Mouse (Mus musculus): Measurements from ENCODE around the gene Lsm10. TPM values are rescaled to one million over a fixed set of nuclear protein-coding genes. Genes with fewer than 3 reads are reported as not detected.

Gene Lsm10
- polyA plus RNA-seq, 2 experiments, result 20.3 to 25.9 TPM

DNA sequence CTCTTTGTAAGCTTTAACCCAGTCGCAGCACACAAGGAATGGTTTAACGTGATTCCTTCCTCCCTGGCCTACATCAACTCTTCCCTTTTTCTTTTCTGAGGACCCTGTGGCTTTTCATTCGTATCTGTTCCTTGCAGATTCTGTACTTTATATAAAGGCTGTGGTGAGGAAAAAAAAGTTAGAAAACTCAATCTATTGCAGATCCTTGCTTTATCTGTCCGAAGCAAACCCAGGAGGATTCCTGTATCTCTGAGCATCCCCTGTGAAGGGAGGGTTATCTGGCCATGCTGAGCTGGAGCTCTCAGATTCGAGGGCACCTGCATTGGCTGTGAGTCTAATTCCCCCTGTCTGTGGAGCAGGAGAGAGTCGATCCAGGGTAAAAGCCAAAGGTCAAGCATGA, 27.6 kb upstream of the Lsm10 start:
- H3K4me1 ChIP-seq (replicated peaks; ENCODE audit: control insufficient read depth in 2 of 2, insufficient read depth in 2 of 2, low read length in 1 of 2), result no peaks in the 10 kb centered on the region
- ATAC-seq (ENCODE audit: insufficient read depth) (no peak), DNase-seq (ENCODE audit: low read depth in 3 of 3, low spot score in 3 of 3) (no peak)
- H3K9me3 ChIP-seq (ENCODE audit: control insufficient read depth, low read length), result no peaks in the 10 kb centered on the region
- TF ChIP-seq CTCF (IDR thresholded peaks at IDR 0.05; ENCODE audit: low read depth), result no peak
- TF ChIP-seq EP300 (IDR thresholded peaks at IDR 0.05; ENCODE audit: low read depth), result no peak
- no peak overlapping the region for H3K4me3 ChIP-seq (ENCODE audit: insufficient read depth in 1 of 2, low read depth in 2 of 2, low read length in 2 of 2)
- H3K27ac ChIP-seq, result no peak overlapping the region
- 54% methylated on average over 6 of the region's 6 CpGs for WGBS (ENCODE audit: insufficient replicate concordance)
- H3K9ac ChIP-seq (replicated peaks), result no peak overlapping the region
- no peaks in the 10 kb centered on the region for H3K27me3 ChIP-seq (ENCODE audit: control insufficient read depth, insufficient read depth, low read length)
- H3K36me3 ChIP-seq (replicated peaks; ENCODE audit: control insufficient read depth, insufficient read depth, low read depth), result no peaks in the 10 kb centered on the region
- no peak overlapping the region for H3K4me2 ChIP-seq (ENCODE audit: low read depth)

GRCm38 (mm10) chr4:126077833-126078232, 18.6 kb upstream of the Lsm10 start:
- H3K36me3 ChIP-seq (replicated peaks; ENCODE audit: control insufficient read depth, insufficient read depth, low read depth), result no peaks in the 10 kb centered on the region
- H3K27ac ChIP-seq, result no peak overlapping the region
- H3K27me3 ChIP-seq (ENCODE audit: control insufficient read depth, insufficient read depth, low read length), result no peaks in the 10 kb centered on the region
- TF ChIP-seq EP300 (IDR thresholded peaks at IDR 0.05; ENCODE audit: low read depth) (no peak), CTCF (IDR thresholded peaks at IDR 0.05; ENCODE audit: low read depth) (no peak)
- no peaks in the 10 kb centered on the region for H3K4me1 ChIP-seq (replicated peaks; ENCODE audit: control insufficient read depth in 2 of 2, insufficient read depth in 2 of 2, low read length in 1 of 2)
- 61% methylated on average over 6 of the region's 6 CpGs for WGBS (ENCODE audit: insufficient replicate concordance)
- H3K4me2 ChIP-seq (ENCODE audit: low read depth), result no peak overlapping the region
- ATAC-seq (ENCODE audit: insufficient read depth) (no peak), DNase-seq (ENCODE audit: low read depth in 3 of 3, low spot score in 3 of 3) (no peak)
- no peak overlapping the region for H3K9ac ChIP-seq (replicated peaks)
- no peaks in the 10 kb centered on the region for H3K9me3 ChIP-seq (ENCODE audit: control insufficient read depth, low read length)
- H3K4me3 ChIP-seq (ENCODE audit: insufficient read depth in 1 of 2, low read depth in 2 of 2, low read length in 2 of 2), result no peak overlapping the region

DNA sequence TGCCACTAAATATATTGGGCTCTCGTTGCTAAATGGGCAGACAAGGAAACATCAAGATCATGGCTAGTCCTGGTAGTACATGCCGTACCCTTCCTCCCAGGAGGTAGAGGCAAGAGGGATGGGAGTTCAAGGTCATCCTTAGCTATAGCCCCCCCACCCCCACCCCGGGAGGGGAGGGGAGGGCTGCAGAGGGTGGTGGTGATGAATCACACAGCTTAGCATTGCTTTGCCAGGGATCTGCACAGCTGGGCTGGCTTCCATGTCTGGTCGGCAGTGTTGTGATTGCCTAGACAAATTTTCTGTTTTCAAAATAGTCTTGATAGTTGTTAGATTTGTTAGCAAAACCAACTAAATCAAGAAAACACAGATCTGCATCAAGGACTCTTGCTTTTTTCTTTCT, 17.2 kb upstream of the Lsm10 start:
- DNase-seq (ENCODE audit: low read depth in 3 of 3, low spot score in 3 of 3), result no peak

GRCm38 (mm10) chr4:126081601-126082000, 14.8 kb upstream of the Lsm10 start:
- WGBS (ENCODE audit: insufficient replicate concordance), result 67% methylated on average over 1 of the region's 1 CpGs
- Histone ChIP-seq H3K27me3 (ENCODE audit: control insufficient read depth, insufficient read depth, low read length) (no peaks in the 10 kb centered on the region), H3K4me3 (ENCODE audit: insufficient read depth in 1 of 2, low read depth in 2 of 2, low read length in 2 of 2) (no peak overlapping the region), H3K4me1 (replicated peaks; ENCODE audit: control insufficient read depth in 2 of 2, insufficient read depth in 2 of 2, low read length in 1 of 2) (no peaks in the 10 kb centered on the region), H3K36me3 (replicated peaks; ENCODE audit: control insufficient read depth, insufficient read depth, low read depth) (no peaks in the 10 kb centered on the region), H3K9me3 (ENCODE audit: control insufficient read depth, low read length) (no peaks in the 10 kb centered on the region), H3K27ac (no peak overlapping the region), H3K4me2 (ENCODE audit: low read depth) (no peak overlapping the region), H3K9ac (replicated peaks) (no peak overlapping the region)
- ATAC-seq (ENCODE audit: insufficient read depth) (no peak), DNase-seq (ENCODE audit: low read depth in 3 of 3, low spot score in 3 of 3) (no peak)
- TF ChIP-seq CTCF (IDR thresholded peaks at IDR 0.05; ENCODE audit: low read depth), result no peak

More for the DNA sequence above, 17.2 kb upstream of the Lsm10 start:
- no peaks in the 10 kb centered on the region for H3K36me3 ChIP-seq (replicated peaks; ENCODE audit: control insufficient read depth, insufficient read depth, low read depth)
- H3K4me2 ChIP-seq (ENCODE audit: low read depth), result no peak overlapping the region
- H3K27ac ChIP-seq, result no peak overlapping the region
- H3K9me3 ChIP-seq (ENCODE audit: control insufficient read depth, low read length), result no peaks in the 10 kb centered on the region
- H3K27me3 ChIP-seq (ENCODE audit: control insufficient read depth, insufficient read depth, low read length), result no peaks in the 10 kb centered on the region
- no peak for ATAC-seq (ENCODE audit: insufficient read depth)
- H3K4me1 ChIP-seq (replicated peaks; ENCODE audit: control insufficient read depth in 2 of 2, insufficient read depth in 2 of 2, low read length in 1 of 2), result no peaks in the 10 kb centered on the region
- WGBS (ENCODE audit: insufficient replicate concordance), result 61% methylated on average over 4 of the region's 4 CpGs
- no peak overlapping the region for H3K4me3 ChIP-seq (ENCODE audit: insufficient read depth in 1 of 2, low read depth in 2 of 2, low read length in 2 of 2)
- no peak overlapping the region for H3K9ac ChIP-seq (replicated peaks)
- no peak for TF ChIP-seq EP300 (IDR thresholded peaks at IDR 0.05; ENCODE audit: low read depth)
- TF ChIP-seq CTCF (IDR thresholded peaks at IDR 0.05; ENCODE audit: low read depth), result no peak

- no peaks in the 10 kb centered on the region for H3K9me3 ChIP-seq (ENCODE audit: control insufficient read depth, low read length)
- H3K4me1 ChIP-seq (replicated peaks; ENCODE audit: control insufficient read depth in 2 of 2, insufficient read depth in 2 of 2, low read length in 1 of 2), result no peaks in the 10 kb centered on the region
- no peak overlapping the region for H3K4me3 ChIP-seq (ENCODE audit: insufficient read depth in 1 of 2, low read depth in 2 of 2, low read length in 2 of 2)
- H3K27me3 ChIP-seq (ENCODE audit: control insufficient read depth, insufficient read depth, low read length), result no peaks in the 10 kb centered on the region
- ATAC-seq (ENCODE audit: insufficient read depth) (no peak), DNase-seq (ENCODE audit: low read depth in 3 of 3, low spot score in 3 of 3) (no peak)
- H3K27ac ChIP-seq, result no peak overlapping the region
- no peak overlapping the region for H3K9ac ChIP-seq (replicated peaks)
- WGBS (ENCODE audit: insufficient replicate concordance), result 31% methylated on average over 9 of the region's 9 CpGs
- H3K4me2 ChIP-seq (ENCODE audit: low read depth), result no peak overlapping the region
- H3K36me3 ChIP-seq (replicated peaks; ENCODE audit: control insufficient read depth, insufficient read depth, low read depth), result no peaks in the 10 kb centered on the region
- TF ChIP-seq EP300 (IDR thresholded peaks at IDR 0.05; ENCODE audit: low read depth), result no peak
- TF ChIP-seq CTCF (IDR thresholded peaks at IDR 0.05; ENCODE audit: low read depth), result no peak
Measured at GRCm38 (mm10) chr4:126083021-126083420, 13.4 kb upstream of the Lsm10 start.
